Mouse (Mus musculus) layer of hippocampus, adult 2 months (tissue): ENCODE results near the gene Zbbx. TPM values are rescaled to one million over a fixed set of nuclear protein-coding genes. Genes with fewer than 3 reads are reported as not detected.

Source experiments
- DNase-seq, 2 experiments: peaks; one replicate each; pipeline ENCODE4 v3.0.0; 2022; ENCODE audit warnings: low spot score in 2 of 2
- H3K27ac ChIP-seq: fragments of 200-600 bp; 2 replicates; pipeline ENCODE4 v1.8.1; 2022
- H3K4me3 ChIP-seq: fragments of 200-600 bp; 2 replicates; pipeline ENCODE4 v1.8.1; 2022; ENCODE audit warnings: mild to moderate bottlenecking
- CTCF ChIP-seq: fragments of 200-600 bp; conservative IDR thresholded peaks from 2 replicates; pipeline ENCODE4 v1.8.1; 2022; ENCODE audit warnings: antibody characterized with exemption, mild to moderate bottlenecking, moderate library complexity
- long read RNA-seq, 2 experiments: library from polyadenylated mRNA; stranded (forward); transcript quantifications; one replicate each; pipeline ENCODE4 v2.0.0; 2021; ENCODE audit warnings: borderline mapping rate in 2 of 2
- total RNA-seq, 2 experiments: library from RNA; stranded (reverse); gene quantifications; 2 replicates each; pipeline ENCODE4 v1.2.3; 2021

The Zbbx gene
- 1 to 10 TPM; 5.4 to 6.4 TPM for total RNA-seq
- long read RNA-seq, experiment 1, partial matches to known transcripts, result 0 of 1 reads
- long read RNA-seq, experiment 1, other reads (novel, unspliced or antisense), result 1 of 1 reads
- long read RNA-seq, experiment 2, result 0 reads

DNA sequence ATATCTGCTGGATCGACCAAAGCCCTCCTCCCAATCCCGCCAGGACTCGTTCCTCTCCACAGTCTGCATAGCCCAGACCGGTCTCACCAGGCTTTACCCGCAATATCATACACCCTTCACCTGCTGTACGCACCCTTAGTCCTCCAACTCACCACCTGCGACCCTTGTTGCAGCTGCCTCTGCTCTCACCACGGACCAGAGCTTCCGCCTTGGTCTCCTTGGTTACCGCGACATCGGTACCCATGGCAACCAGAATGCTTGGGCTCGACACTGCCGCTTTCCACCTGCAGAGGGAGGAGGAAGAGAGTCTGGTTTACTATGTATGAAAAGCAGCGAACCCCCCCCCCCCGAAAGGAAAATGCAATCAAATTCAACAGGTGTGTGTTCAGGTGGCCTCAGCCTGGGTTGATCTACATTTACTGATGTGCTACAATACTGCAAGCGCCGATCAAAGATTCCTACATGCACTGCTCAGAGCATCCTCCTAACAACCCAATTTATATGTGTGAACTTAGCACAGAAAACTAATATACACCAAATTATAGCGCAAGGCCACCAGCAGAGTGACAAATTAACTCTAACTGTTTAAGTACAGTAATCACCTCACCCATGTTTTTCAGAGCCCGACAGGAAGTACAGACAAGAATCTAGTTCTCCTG, at the start of gene Zbbx:
Gene Zbbx, minus strand, starts transcription at position 197 of the 659 bp plus-strand sequence.
- peak; percentile 74 for TF ChIP-seq CTCF
- peak within 1 kb of the TSS; percentile 59; the same call in 1 of the 2 replicates for H3K27ac ChIP-seq
- H3K4me3 ChIP-seq, result peak within 1 kb of the TSS; percentile 71
- DNase-seq, result peak; percentile 75 to 82

DNA sequence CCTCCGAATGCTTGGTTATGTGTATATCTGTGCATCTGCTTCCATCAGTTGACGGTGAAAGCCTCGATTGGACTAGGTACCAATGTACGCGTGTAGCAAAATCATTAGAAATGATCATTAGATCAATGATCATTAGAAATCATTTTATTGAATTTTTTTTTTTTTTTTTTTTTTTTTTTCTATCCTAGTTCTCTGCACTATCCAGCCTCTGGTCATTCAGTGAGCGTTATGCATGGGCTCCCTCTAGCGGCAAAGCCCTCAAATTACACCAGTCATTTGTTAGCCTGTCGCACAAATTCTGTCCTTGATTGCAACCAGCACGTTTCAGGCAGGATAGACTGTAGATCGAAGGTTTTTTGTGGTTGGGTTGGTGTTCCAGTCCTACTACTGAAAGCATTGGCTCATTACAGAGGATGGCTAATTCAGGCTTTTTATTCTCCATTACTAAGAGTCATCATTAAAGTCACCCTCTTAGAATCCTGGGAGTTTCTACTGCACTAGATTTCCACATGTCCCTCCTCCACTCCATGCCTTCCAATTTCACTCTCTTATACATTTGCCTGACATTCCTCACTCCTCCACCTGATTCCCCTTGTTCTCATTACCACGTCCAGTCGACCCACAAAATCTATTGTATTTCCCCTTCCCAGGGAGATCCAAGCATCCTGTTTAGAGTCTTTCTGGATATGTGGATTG, 38.1 kb upstream of the Zbbx start:
- TF ChIP-seq CTCF, result peak; percentile 85
- no peak overlapping the region for H3K4me3 ChIP-seq
- peak; percentile 39 to 72 for DNase-seq
- no peak overlapping the region for H3K27ac ChIP-seq

DNA sequence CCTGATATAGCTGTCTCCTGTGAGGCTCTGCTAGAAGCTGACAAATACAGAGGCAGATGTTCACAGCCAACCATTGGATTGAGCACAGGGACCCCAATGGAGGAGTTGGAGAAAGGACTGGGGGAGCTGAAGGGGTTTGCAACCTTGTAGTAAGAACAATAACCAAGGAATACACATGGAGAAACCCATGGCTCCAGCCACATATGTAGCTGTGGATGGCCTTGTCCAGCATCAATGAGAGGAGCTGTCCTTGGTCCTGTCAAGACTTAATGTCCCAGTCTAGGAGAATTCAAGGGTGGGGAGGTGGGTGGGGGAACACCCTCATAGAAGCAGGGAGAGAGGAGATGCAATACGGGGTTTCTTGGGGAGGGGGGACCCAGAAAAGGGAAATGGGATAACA, 17.8 kb upstream of the Zbbx start:
- H3K4me3 ChIP-seq, result no peak overlapping the region
- TF ChIP-seq CTCF, result no peak
- no peak for DNase-seq
- no peak overlapping the region for H3K27ac ChIP-seq

DNA sequence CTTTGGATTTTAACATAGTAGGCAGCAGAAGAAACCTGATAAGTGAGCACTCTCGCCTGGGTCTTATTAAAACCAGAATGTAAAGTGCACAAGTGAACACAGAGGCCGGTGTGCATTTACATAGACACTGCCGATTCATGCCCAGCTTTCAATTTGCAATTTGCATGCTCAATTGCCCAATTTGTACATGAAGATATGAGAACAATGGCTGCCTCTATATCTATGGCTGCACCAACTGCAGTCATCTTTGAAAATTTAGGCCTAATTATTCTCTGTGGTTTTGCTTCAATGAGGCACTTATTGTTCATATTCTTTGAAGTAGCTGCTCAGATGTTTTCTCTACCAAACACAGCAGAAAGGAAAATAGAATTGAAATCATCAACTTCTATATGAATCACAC, 23.0 kb downstream of the Zbbx start:
- Histone ChIP-seq H3K27ac (no peak overlapping the region), H3K4me3 (no peak overlapping the region)
- no peak for TF ChIP-seq CTCF
- DNase-seq, result no peak

DNA sequence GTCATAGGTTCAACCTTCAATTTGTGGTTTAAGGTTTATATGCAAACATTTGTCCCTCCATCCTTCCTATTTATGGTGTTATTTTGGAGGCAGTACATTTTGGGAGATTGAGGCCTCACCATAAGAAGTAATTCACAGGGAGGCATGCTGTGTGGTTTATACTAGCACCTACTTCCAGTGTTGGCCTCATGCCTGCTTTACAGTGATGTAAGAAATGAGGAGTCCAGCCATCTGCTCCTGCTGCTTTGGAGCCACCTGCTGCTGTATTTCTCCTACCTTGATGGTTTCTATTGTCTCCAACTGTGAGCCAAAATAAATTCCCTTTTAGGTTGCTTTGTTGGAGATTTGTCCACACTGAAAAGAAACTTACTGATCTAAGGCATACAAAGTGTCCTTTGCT, 60.0 kb downstream of the Zbbx start:
- peak in 1 of 2 experiments; percentile 19 for DNase-seq
- H3K27ac ChIP-seq, result no peak overlapping the region

DNA sequence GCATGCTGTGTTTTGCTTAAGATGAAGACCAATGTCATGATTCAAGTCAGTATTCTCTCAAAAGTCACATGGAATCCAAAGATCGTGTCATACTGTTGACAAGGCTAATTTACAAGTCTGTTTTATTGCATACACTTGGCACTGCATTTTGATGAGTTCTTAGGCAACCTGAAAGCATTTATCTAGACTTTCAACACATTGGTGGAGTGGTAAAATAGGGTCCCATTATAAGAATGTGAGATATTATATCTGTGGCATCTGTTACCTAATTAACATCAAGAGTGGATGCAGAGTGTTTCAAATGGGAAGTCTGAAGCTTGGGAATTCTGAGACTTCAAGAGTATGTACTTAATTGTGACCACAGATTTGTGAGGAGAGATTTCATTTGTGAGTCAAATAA, 79.1 kb downstream of the Zbbx start:
- TF ChIP-seq CTCF, result no peak
- H3K4me3 ChIP-seq, result no peak overlapping the region
- no peak for DNase-seq
- no peak overlapping the region for H3K27ac ChIP-seq

More for the DNA sequence above, 60.0 kb downstream of the Zbbx start:
- H3K4me3 ChIP-seq, result no peak overlapping the region
- no peak for TF ChIP-seq CTCF

DNA sequence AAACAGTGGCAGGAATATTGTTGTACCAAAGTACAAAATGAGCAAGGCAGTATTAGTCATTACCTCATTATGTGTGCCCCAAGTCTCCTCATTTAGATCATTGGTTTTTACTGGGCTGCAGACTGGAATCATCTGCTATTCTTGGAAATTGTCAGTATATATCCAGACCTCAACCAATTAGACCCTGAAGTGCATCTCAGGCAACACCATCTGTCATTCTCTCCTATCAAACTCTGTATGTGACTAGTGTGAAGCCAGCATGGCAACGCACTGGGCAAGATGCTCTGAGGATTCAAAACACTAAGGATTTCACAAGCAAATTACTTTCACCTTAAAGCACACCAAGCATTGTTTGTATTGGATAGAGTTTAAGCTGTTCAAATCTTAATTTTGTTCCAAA, 85.9 kb downstream of the Zbbx start:
- H3K27ac ChIP-seq, result no peak overlapping the region
- H3K4me3 ChIP-seq, result no peak overlapping the region
- TF ChIP-seq CTCF, result no peak
- DNase-seq, result no peak

DNA sequence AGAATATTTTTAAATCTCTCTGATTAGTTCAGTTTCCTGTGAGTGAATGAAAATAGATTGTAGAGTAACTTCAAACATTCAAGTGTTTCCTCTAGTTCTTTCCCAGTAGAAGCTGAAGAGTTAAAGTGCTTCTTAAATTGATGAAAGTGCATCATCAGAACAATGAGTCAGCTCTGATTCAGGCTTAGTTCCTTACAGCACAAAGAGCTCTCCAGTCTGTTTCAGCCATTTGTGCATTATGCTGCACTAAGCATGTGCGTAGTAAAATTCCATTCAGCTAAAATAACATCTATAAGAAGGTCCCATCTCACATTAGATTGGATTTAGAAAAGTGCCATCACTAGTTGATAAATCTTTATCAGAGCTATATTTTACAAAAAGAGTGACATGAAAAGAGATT, 155.1 kb downstream of the Zbbx start:
- Histone ChIP-seq H3K4me3 (no peak overlapping the region), H3K27ac (no peak overlapping the region)
- peak in 1 of 2 experiments; percentile 10 for DNase-seq
- TF ChIP-seq CTCF, result no peak

Other genes with a start within 250 kb of the Zbbx start
- not detected for gene Serpini2, start 105.0 kb upstream of the Zbbx start, total RNA-seq